Mouse (Mus musculus) hindbrain, embryonic 16.5 days (tissue): ENCODE measurements around the gene Gabra5. TPM values are rescaled to one million over a fixed set of nuclear protein-coding genes. Genes with fewer than 3 reads are reported as not detected.

ENCODE experiments used
- ATAC-seq: fragments of 200-750 bp; cut with Nextera tagmentation; 2 replicates; pipeline ENCODE4 v1.8.0; 2017; ENCODE audit warnings: moderate TSS enrichment, moderate library complexity
- H3K27ac ChIP-seq: fragments of 300-500 bp; sonication (generic); 2 replicates; pipeline ENCODE4 v1.5.1; 2014; ENCODE audit warnings: low read depth, mild to moderate bottlenecking, control low read depth, low read length, moderate library complexity
- H3K27me3 ChIP-seq: fragments of 300-500 bp; sonication (generic); replicated peaks from 2 replicates; pipeline ENCODE4 v1.6.1; 2014; ENCODE audit warnings: low read length; ENCODE audit not compliant: control insufficient read depth, insufficient read depth
- H3K36me3 ChIP-seq: fragments of 300-500 bp; sonication (generic); 2 replicates; pipeline ENCODE4 v1.6.1; 2014; ENCODE audit warnings: mild to moderate bottlenecking, low read length, moderate library complexity, mixed read lengths; ENCODE audit not compliant: control insufficient read depth, insufficient read depth
- H3K4me1 ChIP-seq: fragments of 300-500 bp; sonication (generic); 2 replicates; pipeline ENCODE4 v1.6.1; 2014; ENCODE audit warnings: low read depth, low read length; ENCODE audit not compliant: control insufficient read depth, insufficient read depth
- H3K4me2 ChIP-seq: fragments of 300-500 bp; sonication (generic); 2 replicates; pipeline ENCODE4 v1.6.1; 2014; ENCODE audit warnings: mild to moderate bottlenecking, low read length, control low read depth, moderate library complexity
- H3K4me3 ChIP-seq: fragments of 300-500 bp; sonication (generic); 2 replicates; pipeline ENCODE4 v1.5.1; 2014; ENCODE audit warnings: mild to moderate bottlenecking, low read length, control low read depth, moderate library complexity
- H3K9ac ChIP-seq: fragments of 300-500 bp; sonication (generic); 2 replicates; pipeline ENCODE4 v1.6.1; 2014; ENCODE audit warnings: low read depth, mild to moderate bottlenecking, control low read depth, low read length, moderate library complexity
- H3K9me3 ChIP-seq: fragments of 300-500 bp; sonication (generic); 2 replicates; pipeline ENCODE4 v1.6.1; 2014; ENCODE audit warnings: mild to moderate bottlenecking, low read length, moderate library complexity; ENCODE audit not compliant: control insufficient read depth
- WGBS: fragments of 180-500 bp; shearing (Covaris S2); extraction: QIAGEN DNeasy Blood & Tissue Kit; methylation state at CpG from one replicate; pipeline ENCODE4 v1.1.7; 2014; 5-methylcytosine and 5-hydroxymethylcytosine counted together
- polyA plus RNA-seq: library from polyadenylated mRNA; unstranded; fragments of >200 nt; fragmentation: Nextera tagmentation; extraction: Ambion mirVana; gene quantifications from 2 replicates; pipeline ENCODE4 v1.2.1, GENCODE M21; 2015

Gene Gabra5
- polyA plus RNA-seq, 1 experiment from 2014 or later: 78.3 TPM

- Histone ChIP-seq H3K27me3 (no peaks in the 10 kb centered on the region), H3K27ac (no peak overlapping the region), H3K9me3 (no peaks in the 10 kb centered on the region), H3K4me3 (no peak overlapping the region), H3K4me2 (no peak overlapping the region), H3K4me1 (no peaks in the 10 kb centered on the region), H3K36me3 (no peaks in the 10 kb centered on the region), H3K9ac (no peak overlapping the region)
- WGBS: 23% methylated on average over 1 of the region's 1 CpGs
- ATAC-seq: no peak
Measured at GRCm38 (mm10) chr7:57412896-57413295, 97.0 kb downstream of the Gabra5 start.

- H3K9me3 ChIP-seq: no peaks in the 10 kb centered on the region
- WGBS: 73% methylated on average over 4 of the region's 4 CpGs
- H3K4me3 ChIP-seq: no peak overlapping the region
Measured at GRCm38 (mm10) chr7:57411163-57411562, 98.7 kb downstream of the Gabra5 start.

GRCm38 (mm10) chr7:57393551-57393950 is 116.3 kb downstream of the Gabra5 start:
- H3K27ac ChIP-seq: no peak overlapping the region
- no peaks in the 10 kb centered on the region for H3K4me1 ChIP-seq
- H3K36me3 ChIP-seq: no peaks in the 10 kb centered on the region
- no peak overlapping the region for H3K4me2 ChIP-seq
- no peak overlapping the region for H3K4me3 ChIP-seq
- no peaks in the 10 kb centered on the region for H3K27me3 ChIP-seq
- H3K9me3 ChIP-seq: no peaks in the 10 kb centered on the region
- WGBS: 90% methylated on average over 4 of the region's 4 CpGs
- no peak overlapping the region for H3K9ac ChIP-seq
- ATAC-seq: no peak

More at GRCm38 (mm10) chr7:57411163-57411562, 98.7 kb downstream of the Gabra5 start:
- Histone ChIP-seq H3K4me1 (no peaks in the 10 kb centered on the region), H3K36me3 (no peaks in the 10 kb centered on the region), H3K27me3 (no peaks in the 10 kb centered on the region), H3K27ac (no peak overlapping the region), H3K4me2 (no peak overlapping the region), H3K9ac (no peak overlapping the region)
- ATAC-seq: no peak

- Histone ChIP-seq H3K36me3 (no peaks in the 10 kb centered on the region), H3K27ac (no peak overlapping the region), H3K27me3 (no peaks in the 10 kb centered on the region; the same call in 1 of the 2 replicates), H3K9ac (no peak overlapping the region), H3K4me3 (no peak overlapping the region), H3K9me3 (no peaks in the 10 kb centered on the region), H3K4me2 (no peak overlapping the region), H3K4me1 (no peaks in the 10 kb centered on the region)
- ATAC-seq: no peak
- WGBS: 57% methylated on average over 4 of the region's 4 CpGs
Measured at GRCm38 (mm10) chr7:57390046-57390445, 119.8 kb downstream of the Gabra5 start.

- Histone ChIP-seq H3K9me3 (no peaks in the 10 kb centered on the region), H3K4me3 (peak overlapping the region; percentile 71), H3K36me3 (no peaks in the 10 kb centered on the region), H3K4me1 (no peaks in the 10 kb centered on the region), H3K27ac (no peak overlapping the region), H3K4me2 (peak overlapping the region; percentile 83), H3K27me3 (no peaks in the 10 kb centered on the region; the same call in 1 of the 2 replicates), H3K9ac (peak overlapping the region; percentile 80)
- 17% methylated on average over 6 of the region's 6 CpGs for WGBS
- no peak for ATAC-seq
Measured at GRCm38 (mm10) chr7:57387341-57387654, 122.6 kb downstream of the Gabra5 start.

GRCm38 (mm10) chr7:57386517-57387340 is 123.1 kb downstream of the Gabra5 start, which contains the start of gene Gabrg3:
TSS of gene Gabrg3 (minus strand) at chr7:57387188.
- Histone ChIP-seq H3K9ac (peak within 1 kb of the TSS; percentile 80), H3K4me3 (peak within 1 kb of the TSS; percentile 71), H3K36me3 (no peaks in the 10 kb centered on the region), H3K4me1 (no peaks in the 10 kb centered on the region), H3K27ac (peak within 1 kb of the TSS; percentile 61), H3K4me2 (peak within 1 kb of the TSS; percentile 83), H3K27me3 (no peaks in the 10 kb centered on the region; the same call in 1 of the 2 replicates), H3K9me3 (no peaks in the 10 kb centered on the region)
- peak; percentile 90 for ATAC-seq
- under 1% methylated on average over 50 of the region's 71 CpGs for WGBS

GRCm38 (mm10) chr7:57384112-57384511 is 125.7 kb downstream of the Gabra5 start:
- H3K9me3 ChIP-seq: no peaks in the 10 kb centered on the region
- H3K36me3 ChIP-seq: no peaks in the 10 kb centered on the region
- no peaks in the 10 kb centered on the region for H3K4me1 ChIP-seq
- H3K4me2 ChIP-seq: peak overlapping the region; percentile 25
- H3K27me3 ChIP-seq: no peaks in the 10 kb centered on the region; the same call in 1 of the 2 replicates
- ATAC-seq: peak; percentile 67
- 27% methylated on average over 4 of the region's 4 CpGs for WGBS
- no peak overlapping the region for H3K27ac ChIP-seq
- H3K9ac ChIP-seq: no peak overlapping the region
- H3K4me3 ChIP-seq: no peak overlapping the region

- no peak for ATAC-seq
- no peaks in the 10 kb centered on the region for H3K9me3 ChIP-seq
- no peak overlapping the region for H3K4me3 ChIP-seq
- H3K27me3 ChIP-seq: no peaks in the 10 kb centered on the region
- 89% methylated on average over 5 of the region's 5 CpGs for WGBS
- H3K9ac ChIP-seq: no peak overlapping the region
- no peak overlapping the region for H3K4me2 ChIP-seq
- H3K4me1 ChIP-seq: no peaks in the 10 kb centered on the region
- H3K36me3 ChIP-seq: no peaks in the 10 kb centered on the region
- H3K27ac ChIP-seq: no peak overlapping the region
Measured at GRCm38 (mm10) chr7:57366013-57366390, 143.9 kb downstream of the Gabra5 start.

- no peak for ATAC-seq
- Histone ChIP-seq H3K9ac (no peak overlapping the region), H3K4me1 (no peaks in the 10 kb centered on the region), H3K27me3 (no peaks in the 10 kb centered on the region), H3K36me3 (no peaks in the 10 kb centered on the region), H3K4me2 (no peak overlapping the region), H3K27ac (no peak overlapping the region), H3K4me3 (no peak overlapping the region), H3K9me3 (no peaks in the 10 kb centered on the region)
- whole genome bisulfite sequencing: 75% methylated on average over 5 of the region's 5 CpGs
Measured at GRCm38 (mm10) chr7:57365134-57366012, 144.5 kb downstream of the Gabra5 start.
